Comparison of ENCODE assay signal across 22 mouse cellular contexts in genomic region chr5:18477372-18478017, GRCm38 (mm10).
"Had no signal": no experiment of that assay in that cellular context is flagged by ENCODE, and none has a peak within 500 bp of the region (broad histone marks: within the 10 kb centered on the region; RNA-seq: fewer than 3 reads in every experiment).

No protein-coding gene starts in this region.

- ATAC-seq: hindbrain, postnatal 0 days; liver, embryonic 12.5 days had no signal

- H3K4me2 ChIP-seq: heart, embryonic 12.5 days; hindbrain, embryonic 13.5 days; hindbrain, embryonic 15.5 days; kidney, embryonic 15.5 days; limb, embryonic 13.5 days; limb, embryonic 15.5 days; liver, embryonic 12.5 days had no signal

- H3K27me3 ChIP-seq: heart, embryonic 12.5 days; hindbrain, embryonic 13.5 days; hindbrain, embryonic 15.5 days; kidney, embryonic 15.5 days; limb, embryonic 13.5 days; limb, embryonic 15.5 days; liver, embryonic 12.5 days had no signal

- H3K9ac ChIP-seq: heart, embryonic 12.5 days; hindbrain, embryonic 13.5 days; hindbrain, embryonic 15.5 days; kidney, embryonic 15.5 days; limb, embryonic 13.5 days; limb, embryonic 15.5 days; liver, embryonic 12.5 days; liver, embryonic 14.5 days had no signal

- H3K4me3 ChIP-seq: heart, embryonic 10.5 days; heart, embryonic 12.5 days; hindbrain, embryonic 13.5 days; hindbrain, embryonic 15.5 days; kidney, embryonic 15.5 days; limb, embryonic 13.5 days; limb, embryonic 15.5 days; liver, embryonic 12.5 days had no signal

- H3K4me1 ChIP-seq: heart, embryonic 10.5 days; heart, embryonic 12.5 days; hindbrain, embryonic 13.5 days; hindbrain, embryonic 15.5 days; kidney, embryonic 15.5 days; limb, embryonic 13.5 days; limb, embryonic 15.5 days; liver, embryonic 12.5 days had no signal

- DNase-seq: gastrocnemius, postnatal 14 days; gastrocnemius, postnatal 36 days; heart, adult 18-20 months; heart, postnatal 10 days; kidney, adult 18-20 months; kidney, adult 8-10 months; kidney, postnatal 14 days; kidney, postnatal 36 days; layer of hippocampus, adult 9-11 months; layer of hippocampus, postnatal 36 days; left cerebral cortex, postnatal 4 days had no signal

- H3K9me3 ChIP-seq: heart, embryonic 10.5 days; heart, embryonic 12.5 days; hindbrain, embryonic 13.5 days; hindbrain, embryonic 15.5 days; kidney, embryonic 15.5 days; limb, embryonic 13.5 days; limb, embryonic 15.5 days; liver, embryonic 12.5 days had no signal

- H3K36me3 ChIP-seq: heart, embryonic 10.5 days; heart, embryonic 12.5 days; hindbrain, embryonic 13.5 days; hindbrain, embryonic 15.5 days; kidney, embryonic 15.5 days; limb, embryonic 13.5 days; limb, embryonic 15.5 days; liver, embryonic 12.5 days had no signal

- H3K27ac ChIP-seq: heart, embryonic 10.5 days; hindbrain, embryonic 13.5 days; hindbrain, embryonic 15.5 days; hindbrain, postnatal 0 days; kidney, embryonic 15.5 days; kidney, postnatal 0 days; limb, embryonic 13.5 days; limb, embryonic 15.5 days; liver, embryonic 12.5 days; liver, embryonic 14.5 days had no signal
